Mouse (Mus musculus) left cerebral cortex, postnatal 25 days (tissue): ENCODE data around the gene Lce1a1. TPM values are rescaled to one million over a fixed set of nuclear protein-coding genes. Genes with fewer than 3 reads are reported as not detected.

Experiments
- total RNA-seq, 2 experiments: library from RNA; stranded (reverse); gene quantifications; 2 replicates each; pipeline ENCODE4 v1.2.3; 2021

The Lce1a1 gene
- total RNA-seq, 2 experiments from 2014 or later, result not detected

Other genes starting within 250 kb of the Lce1a1 start
- gene Sprr2i, start 240.3 kb downstream of the Lce1a1 start, total RNA-seq, result not detected
- gene Sprr2j-ps, start 230.2 kb downstream of the Lce1a1 start, total RNA-seq, result not detected
- 1 to 10 TPM; 3.5 to 3.9 TPM for gene Gm9774, start 218.9 kb downstream of the Lce1a1 start, total RNA-seq
- not detected for gene Sprr2k, start 215.7 kb downstream of the Lce1a1 start, total RNA-seq
- not detected for gene Sprr1b, start 209.5 kb downstream of the Lce1a1 start, total RNA-seq
- not detected for gene Sprr3, start 189.6 kb downstream of the Lce1a1 start, total RNA-seq
- not detected for gene Sprr1a, start 162.4 kb downstream of the Lce1a1 start, total RNA-seq
- not detected for gene Sprr4, start 147.8 kb downstream of the Lce1a1 start, total RNA-seq
- gene 2310046K23Rik, start 113.8 kb downstream of the Lce1a1 start, total RNA-seq, result not detected
- gene Ivl, start 74.6 kb downstream of the Lce1a1 start, total RNA-seq, result not detected
- not detected for gene Smcp, start 59.3 kb downstream of the Lce1a1 start, total RNA-seq
- gene 2210017I01Rik, start 40.8 kb downstream of the Lce1a1 start, total RNA-seq, result not detected
- not detected for gene Lce6a, start 26.6 kb downstream of the Lce1a1 start, total RNA-seq
- not detected for gene Lce1b, start 8.6 kb upstream of the Lce1a1 start, total RNA-seq
- not detected for gene Lce1a2, start 22.0 kb upstream of the Lce1a1 start, total RNA-seq
- gene Lce1c, start 30.9 kb upstream of the Lce1a1 start, total RNA-seq, result not detected
- not detected for gene Lce1d, start 38.9 kb upstream of the Lce1a1 start, total RNA-seq
- gene Lce1e, start 60.8 kb upstream of the Lce1a1 start, total RNA-seq, result not detected
- not detected for gene Lce1f, start 72.0 kb upstream of the Lce1a1 start, total RNA-seq
- gene Gm38119, start 90.8 kb upstream of the Lce1a1 start, total RNA-seq, result not detected
- gene Lce1g, start 104.0 kb upstream of the Lce1a1 start, total RNA-seq, result not detected
- gene Lce1h, start 116.8 kb upstream of the Lce1a1 start, total RNA-seq, result not detected
- not detected for gene Lce1i, start 130.6 kb upstream of the Lce1a1 start, total RNA-seq
- not detected for gene Lce1j, start 142.2 kb upstream of the Lce1a1 start, total RNA-seq
- gene Lce1k, start 159.6 kb upstream of the Lce1a1 start, total RNA-seq, result not detected
- gene Kprp, start 178.9 kb upstream of the Lce1a1 start, total RNA-seq, result not detected
- not detected for gene Lce1l, start 203.0 kb upstream of the Lce1a1 start, total RNA-seq
- not detected for gene 2310050C09Rik, start 221.9 kb upstream of the Lce1a1 start, total RNA-seq